Mouse (Mus musculus) retina, embryonic 14.5 days (tissue): ENCODE data around the gene Tyw1.

Experiments
- DNase-seq: peaks from one replicate; pipeline ENCODE4 v3.0.0-alpha.2; 2015; ENCODE audit warnings: low spot score

Gene Tyw1

GRCm38 (mm10) chr5:130255017-130255720, at the start of gene Tyw1, which contains the start of gene Sbds:
Gene Tyw1, plus strand, starts transcription at chr5:130255619.
Gene Sbds, minus strand, starts transcription at chr5:130255530.
- DNase-seq, result peak; percentile 100

- no peak for DNase-seq
These were observed 48.1 kb upstream of the Tyw1 start for GRCm38 (mm10) chr5:130207299-130207698.

GRCm38 (mm10) chr5:130212956-130213355, 42.5 kb upstream of the Tyw1 start:
- DNase-seq, result no peak

- DNase-seq, result no peak
These were observed 38.6 kb upstream of the Tyw1 start, which contains the start of gene Tmem248 for GRCm38 (mm10) chr5:130216781-130217180. Gene Tmem248, plus strand, starts transcription at chr5:130217081.

- no peak for DNase-seq
These were observed 38.0 kb upstream of the Tyw1 start for GRCm38 (mm10) chr5:130217406-130217805.

GRCm38 (mm10) chr5:130218336-130218735, 37.1 kb upstream of the Tyw1 start:
- DNase-seq, result no peak

GRCm38 (mm10) chr5:130221316-130221715, 34.1 kb upstream of the Tyw1 start:
- peak; percentile 2 for DNase-seq

- no peak for DNase-seq
These were observed 33.7 kb upstream of the Tyw1 start for GRCm38 (mm10) chr5:130221760-130222145.

- peak; percentile 91 for DNase-seq
These were observed 33.0 kb upstream of the Tyw1 start for GRCm38 (mm10) chr5:130222146-130223004.

GRCm38 (mm10) chr5:130226790-130227189, 28.6 kb upstream of the Tyw1 start:
- DNase-seq, result no peak

- DNase-seq, result no peak
These were observed 27.3 kb upstream of the Tyw1 start for GRCm38 (mm10) chr5:130228120-130228519.

GRCm38 (mm10) chr5:130236302-130236701, 19.1 kb upstream of the Tyw1 start:
- DNase-seq, result no peak

- DNase-seq, result no peak
These were observed 16.2 kb upstream of the Tyw1 start for GRCm38 (mm10) chr5:130239236-130239635.

- DNase-seq, result no peak
These were observed 15.6 kb upstream of the Tyw1 start for GRCm38 (mm10) chr5:130239856-130240255.

- no peak for DNase-seq
These were observed 14.0 kb upstream of the Tyw1 start for GRCm38 (mm10) chr5:130241426-130241825.

GRCm38 (mm10) chr5:130247823-130248222, 7.6 kb upstream of the Tyw1 start:
- no peak for DNase-seq

GRCm38 (mm10) chr5:130254164-130255016, 1.0 kb upstream of the Tyw1 start:
- peak; percentile 54 for DNase-seq

GRCm38 (mm10) chr5:130255799-130256525, 543 bp downstream of the Tyw1 start:
- DNase-seq, result peak; percentile 24

GRCm38 (mm10) chr5:130256678-130257271, 1.4 kb downstream of the Tyw1 start:
- DNase-seq, result peak; percentile 97

- no peak for DNase-seq
These were observed 1.9 kb downstream of the Tyw1 start for GRCm38 (mm10) chr5:130257303-130257702.

- DNase-seq, result peak; percentile 22
These were observed 8.0 kb downstream of the Tyw1 start for GRCm38 (mm10) chr5:130263454-130263853.
